Mouse (Mus musculus): ENCODE results near the gene Cad. TPM values are rescaled to one million over a fixed set of nuclear protein-coding genes. Genes with fewer than 3 reads are reported as not detected.
A peak's percentile ranks its signal among the peaks of the same experiment; 100 is the strongest.

Cad gene
- polyA plus RNA-seq, 1 experiment from 2014 or later: 39.7 TPM

DNA sequence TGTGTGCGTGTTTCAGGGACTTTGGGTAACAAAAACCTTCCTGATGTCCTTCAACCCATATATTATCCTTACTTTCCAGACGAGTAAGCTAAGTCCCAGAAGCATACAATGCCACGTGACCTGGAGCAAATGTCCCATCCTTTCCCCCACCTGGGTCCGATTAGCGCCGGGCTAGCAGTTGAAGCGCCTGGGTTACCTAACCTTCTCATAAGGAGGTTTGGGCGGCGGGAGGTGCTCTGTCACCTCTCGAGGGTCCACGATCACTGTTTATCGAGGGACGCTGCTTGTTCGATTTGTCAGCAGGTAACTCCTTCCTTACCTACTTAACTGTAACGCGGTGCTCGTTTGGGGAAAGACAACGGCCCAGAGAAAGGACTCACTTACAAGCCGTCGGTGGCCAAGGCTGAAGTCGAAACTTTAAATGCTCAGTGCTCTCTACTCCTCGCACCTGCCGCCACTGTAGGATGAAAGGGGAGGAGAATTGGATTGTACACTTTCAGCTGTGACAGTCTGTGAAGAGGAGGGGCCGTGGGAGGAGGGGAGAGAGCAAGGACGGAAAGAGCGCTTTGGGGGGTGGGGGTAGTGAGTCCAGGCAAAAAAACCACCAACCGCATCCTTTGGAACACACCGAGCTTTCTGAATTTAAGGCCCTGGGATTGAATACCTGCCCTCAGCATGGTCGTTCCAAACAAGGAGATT lies 39.7 kb downstream of the Cad start:
- H3K27ac ChIP-seq (replicated peaks): no peak overlapping the region
- 2% methylated on average over 29 of the region's 29 CpGs for WGBS
- no peak for ATAC-seq (ENCODE audit: low FRiP score, low read depth)

GRCm38 (mm10) chr5:31094799-31095691 lies 40.5 kb downstream of the Cad start:
- Histone ChIP-seq H3K36me3 (no peaks in the 10 kb centered on the region), H3K4me3 (peak overlapping the region; percentile 53), H3K9ac (replicated peaks) (no peak overlapping the region), H3K4me2 (replicated peaks) (peak overlapping the region; percentile 63), H3K27ac (replicated peaks) (no peak overlapping the region), H3K9me3 (no peaks in the 10 kb centered on the region), H3K27me3 (peaks cover 97% of the 10 kb centered on the region), H3K4me1 (peaks cover 36% of the 10 kb centered on the region)
- WGBS: under 1% methylated on average over 59 of the region's 59 CpGs
- peak; percentile 45; the same call in 1 of the 2 replicates for ATAC-seq (ENCODE audit: low FRiP score, low read depth)

More for the DNA sequence above, 39.7 kb downstream of the Cad start:
- peaks cover 36% of the 10 kb centered on the region for H3K4me1 ChIP-seq
- no peaks in the 10 kb centered on the region for H3K36me3 ChIP-seq
- H3K4me2 ChIP-seq (replicated peaks): peak overlapping the region; percentile 63
- peak overlapping the region; percentile 53 for H3K4me3 ChIP-seq
- peaks cover 98% of the 10 kb centered on the region for H3K27me3 ChIP-seq
- no peaks in the 10 kb centered on the region for H3K9me3 ChIP-seq
- no peak overlapping the region for H3K9ac ChIP-seq (replicated peaks)

GRCm38 (mm10) chr5:31095711-31096480 lies 41.3 kb downstream of the Cad start:
- peaks cover 88% of the 10 kb centered on the region for H3K27me3 ChIP-seq
- no peak for ATAC-seq (ENCODE audit: low FRiP score, low read depth)
- H3K36me3 ChIP-seq: no peaks in the 10 kb centered on the region
- no peak overlapping the region for H3K9ac ChIP-seq (replicated peaks)
- no peaks in the 10 kb centered on the region for H3K9me3 ChIP-seq
- peaks cover 36% of the 10 kb centered on the region for H3K4me1 ChIP-seq
- H3K4me2 ChIP-seq (replicated peaks): peak overlapping the region; percentile 63
- no peak overlapping the region for H3K27ac ChIP-seq (replicated peaks)
- WGBS: 24% methylated on average over 11 of the region's 11 CpGs
- H3K4me3 ChIP-seq: no peak overlapping the region; the same call in 1 of the 2 replicates

DNA sequence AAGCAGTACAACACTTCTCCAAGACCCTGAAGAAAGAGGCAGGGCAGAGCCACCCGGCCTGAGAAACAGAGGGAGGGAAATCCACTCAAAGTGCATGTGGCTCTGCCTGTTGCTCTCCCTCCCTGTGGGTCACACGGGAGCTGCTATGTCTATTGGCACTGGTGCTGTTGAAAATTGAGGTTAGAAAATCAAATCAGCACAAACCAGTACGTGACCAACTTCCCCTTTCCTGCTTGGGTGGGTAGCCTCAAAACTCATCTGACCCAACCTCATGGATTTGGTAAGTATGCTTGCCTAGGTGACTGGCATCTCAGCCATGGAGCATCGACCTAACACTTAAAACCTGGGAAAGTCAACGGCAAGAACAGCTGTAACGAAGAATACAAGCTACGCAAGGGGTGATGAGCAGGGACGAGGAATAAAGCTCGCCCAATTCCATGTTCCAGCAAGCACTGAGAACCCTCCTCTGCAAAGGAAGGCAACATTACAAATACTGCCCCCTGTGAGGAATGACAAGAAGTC lies 51.3 kb downstream of the Cad start, which contains the start of gene Dnajc5g:
TSS of gene Dnajc5g (plus strand) at position 472 of the 522 bp plus-strand sequence.
- WGBS: 82% methylated on average over 9 of the region's 9 CpGs
- ATAC-seq (ENCODE audit: low FRiP score, low read depth): no peak

DNA sequence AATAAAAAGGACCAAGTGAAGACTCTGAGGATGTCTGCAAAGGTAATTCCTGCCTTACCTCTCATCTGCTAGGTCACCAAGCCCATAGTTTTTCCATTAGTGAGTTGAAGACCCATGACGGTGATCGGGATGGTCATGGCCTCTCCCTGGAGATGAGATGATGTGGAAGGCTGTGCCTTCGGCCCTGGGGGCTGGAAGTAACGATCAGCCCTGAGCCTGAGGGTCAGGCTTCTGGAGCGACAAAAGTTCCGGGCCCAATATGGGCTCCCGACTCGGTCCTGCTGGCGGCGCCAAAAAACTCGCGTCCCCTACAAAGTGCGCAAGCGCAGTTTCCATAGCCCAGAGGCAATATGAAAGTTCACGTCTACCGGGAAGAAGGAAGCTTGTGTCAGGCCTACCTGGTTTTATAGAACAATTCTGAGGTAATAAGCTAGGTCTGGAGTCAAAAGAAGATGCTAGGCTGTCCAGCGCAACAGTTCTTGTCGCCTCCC lies 53.5 kb downstream of the Cad start, which contains the start of gene Slc30a3:
TSS of gene Slc30a3 (minus strand) at position 238 of the 491 bp plus-strand sequence.
- ATAC-seq (ENCODE audit: low FRiP score, low read depth): no peak
- H3K9me3 ChIP-seq: no peaks in the 10 kb centered on the region

More for the DNA sequence above, 51.3 kb downstream of the Cad start, which contains the start of gene Dnajc5g:
- Histone ChIP-seq H3K27ac (replicated peaks) (no peak within 1 kb of the TSS), H3K9ac (replicated peaks) (no peak within 1 kb of the TSS), H3K36me3 (no peaks in the 10 kb centered on the region), H3K9me3 (no peaks in the 10 kb centered on the region), H3K4me3 (no peak within 1 kb of the TSS), H3K27me3 (no peaks in the 10 kb centered on the region; the same call in 1 of the 2 replicates), H3K4me1 (no peaks in the 10 kb centered on the region), H3K4me2 (replicated peaks) (no peak within 1 kb of the TSS)

DNA sequence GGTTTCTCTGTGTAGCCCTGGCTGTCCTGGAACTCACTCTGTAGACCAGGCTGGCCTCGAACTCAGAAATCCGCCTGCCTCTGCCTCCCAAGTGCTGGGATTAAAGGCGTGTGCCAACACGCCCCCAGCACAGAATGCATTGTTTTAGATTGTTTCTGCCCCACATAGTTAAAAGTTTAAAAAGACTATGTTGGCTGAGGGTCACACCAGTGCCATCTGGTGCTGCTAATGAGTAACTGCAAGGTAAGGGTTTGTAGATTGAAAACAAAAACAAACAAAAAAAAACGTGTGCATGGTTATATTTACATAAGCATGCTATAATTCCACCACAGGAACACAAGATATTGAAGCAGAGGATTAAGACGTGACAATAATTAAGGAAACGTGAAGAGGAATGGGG lies 56.2 kb downstream of the Cad start:
- H3K27me3 ChIP-seq: no peaks in the 10 kb centered on the region
- ATAC-seq (ENCODE audit: low FRiP score, low read depth): no peak
- no peak overlapping the region for H3K4me2 ChIP-seq (replicated peaks)
- no peaks in the 10 kb centered on the region for H3K4me1 ChIP-seq
- H3K9ac ChIP-seq (replicated peaks): no peak overlapping the region
- no peak overlapping the region for H3K27ac ChIP-seq (replicated peaks)
- no peaks in the 10 kb centered on the region for H3K36me3 ChIP-seq
- H3K9me3 ChIP-seq: no peaks in the 10 kb centered on the region
- WGBS: 40% methylated on average over 7 of the region's 7 CpGs
- H3K4me3 ChIP-seq: no peak overlapping the region

More for the DNA sequence above, 53.5 kb downstream of the Cad start, which contains the start of gene Slc30a3:
- Histone ChIP-seq H3K27ac (replicated peaks) (no peak within 1 kb of the TSS), H3K27me3 (no peaks in the 10 kb centered on the region; the same call in 1 of the 2 replicates), H3K4me2 (replicated peaks) (no peak within 1 kb of the TSS), H3K36me3 (no peaks in the 10 kb centered on the region), H3K4me1 (no peaks in the 10 kb centered on the region), H3K4me3 (no peak within 1 kb of the TSS), H3K9ac (replicated peaks) (no peak within 1 kb of the TSS)
- WGBS: 90% methylated on average over 18 of the region's 18 CpGs

GRCm38 (mm10) chr5:31116354-31116753 lies 61.8 kb downstream of the Cad start, which contains the start of gene Trim54:
Gene Trim54, plus strand, starts transcription at chr5:31116712.
- ATAC-seq (ENCODE audit: low FRiP score, low read depth): no peak
- H3K4me1 ChIP-seq: no peaks in the 10 kb centered on the region
- H3K4me2 ChIP-seq (replicated peaks): no peak within 1 kb of the TSS
- 56% methylated on average over 3 of the region's 3 CpGs for WGBS
- H3K4me3 ChIP-seq: no peak within 1 kb of the TSS
- H3K9ac ChIP-seq (replicated peaks): no peak within 1 kb of the TSS
- H3K27ac ChIP-seq (replicated peaks): no peak within 1 kb of the TSS
- no peaks in the 10 kb centered on the region for H3K36me3 ChIP-seq
- peaks cover 10% of the 10 kb centered on the region; the same call in 1 of the 2 replicates for H3K27me3 ChIP-seq
- no peaks in the 10 kb centered on the region for H3K9me3 ChIP-seq

GRCm38 (mm10) chr5:31116912-31117311 lies 62.3 kb downstream of the Cad start:
- Histone ChIP-seq H3K27me3 (peaks cover 10% of the 10 kb centered on the region; the same call in 1 of the 2 replicates), H3K4me3 (no peak overlapping the region), H3K4me2 (replicated peaks) (no peak overlapping the region), H3K27ac (replicated peaks) (no peak overlapping the region), H3K36me3 (no peaks in the 10 kb centered on the region), H3K4me1 (no peaks in the 10 kb centered on the region), H3K9ac (replicated peaks) (no peak overlapping the region), H3K9me3 (no peaks in the 10 kb centered on the region)
- 34% methylated on average over 10 of the region's 10 CpGs for WGBS
- ATAC-seq (ENCODE audit: low FRiP score, low read depth): no peak

DNA sequence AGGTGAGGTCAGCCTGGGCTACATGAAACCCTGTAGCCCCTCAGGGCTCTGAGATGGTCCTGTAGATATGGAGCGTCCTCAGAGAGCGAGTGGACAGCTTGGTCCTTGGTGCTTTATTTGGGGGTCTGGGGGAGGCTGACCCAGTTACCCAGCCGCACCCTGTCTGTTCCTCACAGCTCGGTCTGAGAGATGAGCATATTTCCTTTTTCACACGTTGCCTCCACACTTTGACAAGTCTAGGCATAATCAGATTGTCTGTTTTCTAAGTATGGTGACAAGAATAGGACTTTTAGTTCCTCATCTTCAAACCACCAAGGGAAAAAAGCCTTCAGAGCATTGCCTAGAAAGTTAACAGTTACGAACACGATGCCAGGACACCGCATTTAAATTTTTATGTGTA lies 66.5 kb downstream of the Cad start:
- 87% methylated on average over 8 of the region's 8 CpGs for WGBS
- no peak for ATAC-seq (ENCODE audit: low FRiP score, low read depth)
- no peak overlapping the region for H3K4me3 ChIP-seq
- H3K9ac ChIP-seq (replicated peaks): no peak overlapping the region
- H3K27me3 ChIP-seq: peaks cover 9% of the 10 kb centered on the region; the same call in 1 of the 2 replicates
- no peak overlapping the region for H3K27ac ChIP-seq (replicated peaks)
- no peak overlapping the region for H3K4me2 ChIP-seq (replicated peaks)
- no peaks in the 10 kb centered on the region for H3K9me3 ChIP-seq
- H3K4me1 ChIP-seq: no peaks in the 10 kb centered on the region
- no peaks in the 10 kb centered on the region for H3K36me3 ChIP-seq

DNA sequence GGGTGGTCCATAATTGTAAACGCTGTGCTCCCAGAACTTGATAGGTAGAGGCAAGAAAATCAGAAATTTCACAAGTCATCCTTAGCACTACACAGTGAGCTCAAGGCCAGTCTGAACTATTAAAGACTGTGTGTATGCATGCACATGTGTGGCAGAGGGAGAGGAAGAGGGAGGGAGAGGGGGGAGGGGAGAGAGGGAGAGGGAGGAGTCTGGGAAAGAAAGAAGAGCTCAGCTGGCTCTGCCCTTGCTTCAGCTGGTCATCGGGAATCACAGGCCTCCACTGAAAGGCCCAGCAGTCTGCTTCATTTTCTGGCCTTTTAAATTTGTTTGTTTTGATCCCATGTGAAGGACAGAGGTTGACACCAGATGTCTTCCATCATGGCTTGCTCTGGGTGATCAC lies 68.9 kb downstream of the Cad start:
- H3K27ac ChIP-seq (replicated peaks): no peak overlapping the region
- no peak for ATAC-seq (ENCODE audit: low FRiP score, low read depth)
- H3K36me3 ChIP-seq: no peaks in the 10 kb centered on the region
- no peaks in the 10 kb centered on the region for H3K9me3 ChIP-seq
- H3K4me3 ChIP-seq: no peak overlapping the region
- no peaks in the 10 kb centered on the region for H3K27me3 ChIP-seq
- H3K4me1 ChIP-seq: no peaks in the 10 kb centered on the region
- WGBS: 47% methylated on average over 2 of the region's 2 CpGs
- no peak overlapping the region for H3K9ac ChIP-seq (replicated peaks)
- no peak overlapping the region for H3K4me2 ChIP-seq (replicated peaks)

GRCm38 (mm10) chr5:31126050-31126449 lies 71.5 kb downstream of the Cad start:
- H3K4me2 ChIP-seq (replicated peaks): no peak overlapping the region
- ATAC-seq (ENCODE audit: low FRiP score, low read depth): no peak

More at GRCm38 (mm10) chr5:31126050-31126449, 71.5 kb downstream of the Cad start:
- no peak overlapping the region for H3K9ac ChIP-seq (replicated peaks)
- no peaks in the 10 kb centered on the region for H3K9me3 ChIP-seq
- no peak overlapping the region for H3K4me3 ChIP-seq
- WGBS: 37% methylated on average over 5 of the region's 5 CpGs
- H3K27ac ChIP-seq (replicated peaks): no peak overlapping the region
- H3K36me3 ChIP-seq: no peaks in the 10 kb centered on the region
- no peaks in the 10 kb centered on the region for H3K4me1 ChIP-seq
- H3K27me3 ChIP-seq: peaks cover 4% of the 10 kb centered on the region; the same call in 1 of the 2 replicates
